Mouse (Mus musculus) small intestine, adult 2 months (tissue): ENCODE results near the gene Lsamp.

Experiments
- CTCF ChIP-seq: fragments of 200-500 bp; IDR thresholded peaks from 2 replicates; pipeline ENCODE4 v1.5.1; 2012; ENCODE audit warnings: low read depth, mild to moderate bottlenecking, control low read depth, inconsistent platforms, low read length, moderate library complexity, mixed read lengths; ENCODE audit not compliant: insufficient replicate concordance, insufficient read length; ENCODE audit errors: extremely low read depth
- POLR2A ChIP-seq: fragments of 200-500 bp; IDR thresholded peaks from 2 replicates; pipeline ENCODE4 v1.6.1; 2012; ENCODE audit warnings: low read depth, mild to moderate bottlenecking, control low read depth, inconsistent platforms, low read length, moderate library complexity

DNA sequence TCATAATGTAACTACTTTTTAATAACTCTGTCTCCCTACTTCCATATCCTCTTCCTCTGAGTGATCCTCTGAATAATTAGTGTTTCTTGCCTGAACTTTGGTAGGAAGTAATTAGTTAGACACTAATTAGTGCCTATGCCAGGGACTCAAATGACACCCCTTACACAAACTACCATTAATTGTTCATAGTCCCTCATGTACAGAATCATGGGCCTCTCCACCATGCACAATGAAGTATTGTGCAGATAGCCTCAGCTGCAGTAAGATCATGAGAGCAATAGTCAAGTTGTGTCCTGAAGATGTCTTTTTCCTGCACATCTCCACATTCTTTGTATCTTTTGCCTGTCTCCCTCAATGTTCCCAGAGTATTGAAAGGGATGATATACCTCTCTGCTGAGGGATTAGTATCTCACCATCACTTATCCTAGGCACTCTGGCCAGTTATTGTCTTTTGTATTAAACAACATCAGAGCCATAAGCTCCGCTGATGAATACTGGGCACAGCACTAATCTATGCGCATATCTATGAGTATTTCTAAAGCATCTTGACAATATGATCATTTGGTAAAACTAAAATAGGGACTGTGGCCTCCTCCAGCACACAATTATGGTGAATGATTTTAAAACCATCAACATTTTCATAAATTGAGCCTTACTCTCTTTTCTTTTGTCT is 1292.0 kb downstream of the Lsamp start:
- TF ChIP-seq POLR2A (no peak), CTCF (no peak)
